Mouse (Mus musculus): ENCODE data around the gene Kcnj8.

DNA sequence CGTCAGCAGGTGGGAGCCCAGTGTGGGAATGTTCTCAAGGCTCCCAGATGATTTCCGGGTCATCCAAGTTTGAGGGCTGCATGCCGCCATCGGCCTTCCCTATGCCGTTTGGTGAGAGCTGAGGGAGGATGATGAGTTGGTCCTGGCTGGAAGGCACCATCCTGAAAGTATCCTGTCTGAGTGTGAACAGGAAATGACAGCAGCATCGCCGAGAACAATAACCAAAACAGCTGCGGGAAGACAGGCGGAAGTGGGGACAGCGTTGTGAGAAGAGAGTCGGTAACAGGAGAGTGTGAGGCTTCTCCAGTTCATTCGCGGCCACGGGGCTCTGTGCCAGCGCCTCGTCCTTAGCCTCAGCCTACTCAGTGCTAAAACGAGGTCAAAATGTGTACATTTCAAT is 32.9 kb downstream of the Kcnj8 start:
- TF ChIP-seq POLR2A (IDR thresholded peaks at IDR 0.05; ENCODE audit: insufficient read depth, low read length) (no peak), CTCF (IDR thresholded peaks at IDR 0.05; ENCODE audit: low read depth, low read length) (no peak)
